Mouse (Mus musculus) G1E (cell line): ENCODE data around the gene Vwa5b1.

Experiments
- CTCF ChIP-seq: IDR thresholded peaks from 2 replicates; pipeline ENCODE4 v1.5.1; 2012; ENCODE audit warnings: low read depth, low read length, inconsistent platforms, mixed read lengths
- POLR2AphosphoS5 ChIP-seq: IDR thresholded peaks from 2 replicates; pipeline ENCODE4 v1.6.1; 2012; ENCODE audit warnings: low read depth, low read length, inconsistent platforms; ENCODE audit not compliant: insufficient replicate concordance
- TAL1 ChIP-seq: conservative IDR thresholded peaks from 2 replicates; pipeline ENCODE4 v1.6.1; 2012; ENCODE audit warnings: low read depth, low read length, inconsistent platforms, mixed read lengths

GRCm38 (mm10) chr4:138582446-138582845 lies 53.2 kb downstream of the Vwa5b1 start:
- TF ChIP-seq CTCF, result no peak
- TF ChIP-seq POLR2AphosphoS5, result no peak
- TF ChIP-seq TAL1, result no peak
